Mouse (Mus musculus) lung, adult 2 months (tissue): Measurements from ENCODE around the gene Trip11.

Experiments
- CTCF ChIP-seq: fragments of 200-500 bp; IDR thresholded peaks from 2 replicates; pipeline ENCODE4 v1.5.1; 2011; ENCODE audit warnings: mild to moderate bottlenecking, low read length, control low read depth; ENCODE audit not compliant: insufficient read depth
- POLR2A ChIP-seq: fragments of 200-500 bp; IDR thresholded peaks from 2 replicates; pipeline ENCODE4 v1.6.1; 2011; ENCODE audit warnings: low read depth, mild to moderate bottlenecking, control low read depth, low read length, borderline replicate concordance; ENCODE audit errors: extremely low read depth

GRCm38 (mm10) chr12:101801051-101801450 is 112.0 kb downstream of the Trip11 start:
- TF ChIP-seq CTCF (no peak), POLR2A (no peak)
